Mouse (Mus musculus): ENCODE measurements at regions not wholly inside any gene's neighbourhood (a gene's known extent, or its start where the extent isn't known, plus 50 kb on each side); places are given as distances from the start of the nearest gene placed in this dataset.

GRCm38 (mm10) chr12:106721271-106722009, 711.4 kb downstream of the Vrk1 start:
- TF ChIP-seq GATA1 (IDR thresholded peaks at IDR 0.05; ENCODE audit: low read length), result no peak
- TF ChIP-seq TAL1 (IDR thresholded peaks at IDR 0.05; ENCODE audit: low read length), result no peak
